Mouse (Mus musculus) adrenal gland, adult 8-10 months (tissue): ENCODE results near the gene Mylpf. TPM values are rescaled to one million over a fixed set of nuclear protein-coding genes. Genes with fewer than 3 reads are reported as not detected.
"Not testable (repeated sequence)": the region's sequence is repeated elsewhere in the genome, so short reads cannot be mapped to it uniquely, and the experiment has no call there.

ENCODE experiments used
- DNase-seq: peaks from one replicate; pipeline ENCODE4 v3.0.0; 2022
- total RNA-seq, 4 experiments: library from RNA; stranded (reverse); gene quantifications; 2 replicates each; pipeline ENCODE4 v1.2.4; 2022

Mylpf gene
- 1 to 10 TPM; 2.8 to 6.2 (median 3.7) TPM for total RNA-seq

DNA sequence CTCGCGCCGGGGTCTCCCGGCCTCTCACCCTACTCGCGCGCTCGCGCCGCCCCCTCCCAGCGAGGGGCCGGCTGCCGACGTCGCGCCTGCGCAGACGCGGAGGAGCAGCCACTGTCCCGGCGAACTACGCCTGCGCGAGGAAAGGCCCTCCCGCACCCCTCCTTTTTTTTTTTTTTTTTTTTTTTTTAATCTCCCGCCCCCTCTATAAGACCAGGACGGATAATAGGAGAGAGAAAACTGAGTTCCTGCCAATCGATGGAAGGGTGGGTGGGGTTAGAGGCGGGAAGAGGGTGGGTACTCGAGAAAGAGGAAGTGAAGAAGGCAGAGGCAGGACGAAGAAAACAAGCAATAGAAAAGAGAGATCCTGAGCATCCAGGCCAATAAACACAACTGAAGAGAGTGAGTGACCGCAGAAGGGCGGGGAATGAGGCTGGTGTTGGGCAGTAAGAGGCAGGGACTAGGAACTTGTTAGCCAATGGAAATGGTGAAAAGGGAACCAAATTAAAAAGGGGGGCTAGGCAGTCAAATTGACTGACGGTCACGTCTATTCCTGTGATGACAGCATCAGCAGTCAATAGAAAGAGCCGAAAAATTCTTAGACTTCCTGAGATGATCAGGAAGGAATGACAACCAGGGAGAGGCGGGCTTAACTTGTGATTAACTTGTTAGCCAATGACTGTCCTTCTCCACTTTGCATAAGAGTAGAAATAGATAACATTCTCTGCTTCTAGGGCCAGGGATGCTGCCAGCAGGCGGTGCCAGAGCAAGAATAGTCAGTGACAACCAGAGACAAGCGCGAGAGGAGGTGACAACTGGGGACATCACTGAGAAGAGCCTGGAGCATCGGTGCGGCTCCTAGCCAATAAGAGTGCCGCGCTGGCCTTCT is at the start of gene Mylpf:
Gene Mylpf, plus strand, starts transcription at position 338 of the 886 bp plus-strand sequence.
- DNase-seq, result peak; percentile 96

DNA sequence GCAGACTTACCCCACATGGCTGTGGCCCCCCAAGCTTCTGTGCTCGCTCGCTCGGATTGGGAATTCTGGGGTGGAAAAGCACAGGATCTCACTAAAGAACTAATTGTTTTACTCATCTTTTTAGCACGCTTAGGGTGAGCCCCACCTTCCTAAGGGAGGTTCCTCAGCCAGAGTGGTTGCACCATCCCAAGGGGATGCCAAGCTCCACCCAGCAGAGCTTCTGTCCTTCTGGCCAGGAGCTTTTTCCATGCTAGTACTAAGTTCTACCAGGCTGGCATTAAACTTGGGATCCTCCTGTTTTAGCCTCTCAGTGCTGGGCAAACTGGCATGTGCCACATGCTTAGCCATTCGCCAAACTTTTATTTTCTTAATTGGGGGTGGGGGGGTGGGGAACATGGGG is 46.1 kb upstream of the Mylpf start:
- DNase-seq, result no peak

DNA sequence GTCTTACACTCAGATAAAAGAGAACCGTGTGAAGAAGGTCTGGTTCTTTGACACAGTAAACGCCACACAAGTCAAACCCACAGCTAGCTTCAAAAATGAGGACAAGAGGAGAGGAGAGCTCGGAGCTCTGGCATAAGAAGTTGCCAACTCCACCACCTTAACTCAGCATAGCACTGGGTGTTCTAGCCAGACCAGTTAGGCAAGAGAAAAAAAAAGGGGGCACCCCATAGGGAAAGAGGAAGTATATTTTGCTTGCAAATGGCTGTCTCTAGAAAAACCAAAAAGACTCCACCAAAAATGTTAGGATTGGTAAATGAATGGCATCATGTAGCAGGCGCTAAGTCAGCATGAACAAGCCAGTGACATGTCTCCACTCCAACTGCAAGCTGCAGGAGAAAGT is 44.7 kb upstream of the Mylpf start:
- no peak for DNase-seq

DNA sequence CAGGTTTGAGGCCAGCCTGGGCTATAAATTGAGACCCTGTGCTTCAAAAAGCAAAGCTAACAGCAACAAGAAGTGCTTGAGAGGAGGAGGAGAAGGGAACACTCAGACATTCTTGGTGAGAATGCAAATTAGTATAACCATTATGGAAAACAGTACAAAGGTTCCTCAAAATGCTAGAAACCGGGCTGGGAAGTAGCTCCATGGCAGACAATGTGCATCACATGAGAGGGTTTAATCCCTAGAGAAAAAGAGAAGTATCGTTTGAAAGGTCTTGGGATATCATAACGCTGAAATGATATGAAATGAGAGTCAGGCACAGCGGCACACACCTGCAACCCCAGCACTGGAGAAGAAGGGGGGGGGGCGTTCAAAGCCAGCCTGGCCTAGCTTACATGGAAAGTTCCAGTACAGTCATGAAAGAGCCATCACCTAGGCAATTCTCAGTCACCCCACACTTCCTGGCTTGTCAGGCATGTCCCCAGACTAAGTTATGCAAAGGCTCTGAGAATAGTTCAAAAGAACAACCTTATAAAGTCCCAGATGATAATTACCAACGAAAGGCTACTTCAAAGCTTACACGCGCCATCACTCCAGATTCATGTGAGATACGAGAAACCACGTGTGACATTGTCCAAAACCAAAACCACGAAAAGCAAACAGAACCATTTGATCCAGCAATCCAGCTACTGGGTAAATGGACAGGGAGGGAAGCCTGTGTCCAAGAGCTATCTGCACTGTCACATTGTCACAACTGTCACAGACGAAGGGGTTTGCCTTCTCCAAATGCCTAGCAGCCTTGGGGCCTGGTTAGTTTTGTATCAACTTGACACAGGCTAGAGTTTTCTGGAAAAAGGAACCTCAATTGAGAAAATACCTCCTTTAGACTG is 42.8 kb upstream of the Mylpf start:
- no peak for DNase-seq

DNA sequence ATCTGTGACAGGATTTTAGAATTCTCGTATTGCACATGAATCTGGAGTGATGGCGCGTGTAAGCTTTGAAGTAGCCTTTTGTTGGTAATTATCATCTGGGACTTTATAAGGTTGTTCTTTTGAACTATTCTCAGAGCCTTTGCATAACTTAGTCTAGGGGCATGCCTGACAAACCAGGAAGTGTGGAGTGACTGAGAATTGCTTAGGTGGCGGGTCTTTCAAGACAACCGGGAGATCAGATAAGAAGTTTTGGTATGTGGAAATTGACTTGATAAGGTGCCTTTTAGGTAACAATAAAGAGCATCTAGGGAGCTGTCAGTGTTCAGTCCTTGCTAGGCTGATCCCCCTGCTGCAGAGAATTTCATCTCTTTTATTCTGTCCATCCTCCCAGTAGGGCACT is 42.2 kb upstream of the Mylpf start:
- no peak for DNase-seq

DNA sequence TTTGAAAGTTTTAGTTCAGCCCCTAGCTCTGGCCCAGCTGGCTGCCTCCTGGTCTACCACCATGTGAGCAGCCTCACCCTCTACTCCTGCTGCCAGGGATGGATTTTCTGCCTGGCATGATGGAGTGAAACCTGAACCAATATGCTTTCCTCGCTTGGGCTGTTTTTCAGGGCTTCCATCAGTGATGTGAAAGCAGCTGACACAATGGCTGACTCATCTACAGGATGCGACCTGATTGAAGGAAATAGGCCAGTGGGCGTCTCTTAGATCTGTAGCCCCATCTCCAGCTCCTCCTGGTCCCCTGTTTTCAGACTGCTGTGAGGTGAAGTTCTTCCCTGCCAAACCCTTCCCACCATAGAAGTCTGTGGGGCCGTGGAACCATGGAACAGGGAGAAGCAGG is 31.8 kb upstream of the Mylpf start:
- no peak for DNase-seq

DNA sequence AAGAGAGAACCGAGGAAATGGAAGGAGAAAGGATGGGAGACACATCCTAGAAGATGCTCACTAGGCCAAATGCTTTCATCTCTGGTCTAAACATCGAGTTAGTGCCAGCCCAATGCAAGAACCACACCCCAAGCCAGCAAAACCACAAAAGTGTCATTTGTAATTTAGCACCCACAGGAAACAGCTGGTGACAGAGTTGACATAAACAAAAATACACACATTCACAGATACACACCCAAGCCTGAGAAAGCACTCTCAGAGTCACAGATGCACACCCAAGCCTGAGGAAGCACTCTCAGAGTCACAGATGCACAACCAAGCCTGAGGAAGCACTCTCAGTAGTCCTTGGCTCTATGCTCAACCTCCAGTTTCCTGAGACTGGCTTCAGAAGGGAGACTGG is 27.9 kb upstream of the Mylpf start:
- no peak for DNase-seq

DNA sequence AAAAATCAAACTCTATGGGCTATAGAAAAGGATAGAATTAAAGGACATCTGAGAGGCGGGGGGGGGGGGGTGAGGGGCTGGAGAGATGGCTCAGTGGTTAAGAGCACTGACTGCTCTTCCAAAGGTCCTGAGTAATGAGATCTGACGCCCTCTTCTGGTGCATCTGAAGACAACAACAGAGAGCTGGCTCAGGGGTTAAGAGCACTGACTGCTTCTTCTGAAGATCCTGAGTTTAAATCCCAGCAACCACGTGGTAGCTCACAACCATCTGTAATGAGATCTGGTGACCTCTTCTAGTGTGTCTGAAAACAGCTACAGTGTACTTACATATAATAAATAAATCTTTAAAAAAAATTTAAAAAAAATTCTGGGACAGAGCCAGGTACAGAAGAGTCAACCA is 27.0 kb upstream of the Mylpf start:
- DNase-seq, result not testable (repeated sequence)

DNA sequence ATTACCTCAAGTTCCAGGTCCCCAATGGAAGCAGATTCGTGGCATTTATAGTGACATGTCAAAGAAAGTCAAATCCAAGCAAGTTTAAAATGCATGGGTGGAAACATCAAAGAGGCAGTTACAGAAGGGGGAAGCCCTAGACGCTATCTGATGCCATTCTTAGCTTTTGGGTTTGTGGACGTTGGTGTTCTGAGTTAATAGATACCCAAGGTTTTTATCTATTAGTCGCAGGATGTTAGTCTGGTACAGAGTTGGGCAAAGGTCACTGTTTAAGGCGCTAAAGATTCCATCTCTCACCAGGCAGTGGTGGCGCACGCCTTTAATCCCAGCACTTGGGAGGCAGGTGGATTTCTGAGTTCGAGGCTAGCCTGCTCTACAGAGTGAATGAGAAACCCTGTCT is 25.3 kb upstream of the Mylpf start:
- no peak for DNase-seq

DNA sequence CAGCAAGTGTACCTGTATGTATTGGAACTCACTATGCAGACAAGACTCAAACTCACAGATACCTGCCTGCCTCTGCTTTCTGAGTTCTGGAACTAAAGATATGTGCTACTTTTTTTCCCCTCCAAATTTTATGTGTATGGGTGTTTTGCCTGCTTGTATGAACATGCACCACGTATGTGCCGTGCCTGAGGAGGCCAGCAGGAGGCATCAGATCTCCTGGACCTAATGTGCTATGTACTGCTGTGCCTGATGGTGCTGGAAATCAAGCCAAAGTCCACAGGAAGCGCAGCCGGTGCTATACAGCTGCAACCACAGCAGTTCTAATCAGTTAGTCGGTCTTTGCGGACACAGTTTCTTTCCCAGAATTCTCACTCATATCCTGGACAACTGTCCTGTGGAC is 24.9 kb upstream of the Mylpf start:
- no peak for DNase-seq

DNA sequence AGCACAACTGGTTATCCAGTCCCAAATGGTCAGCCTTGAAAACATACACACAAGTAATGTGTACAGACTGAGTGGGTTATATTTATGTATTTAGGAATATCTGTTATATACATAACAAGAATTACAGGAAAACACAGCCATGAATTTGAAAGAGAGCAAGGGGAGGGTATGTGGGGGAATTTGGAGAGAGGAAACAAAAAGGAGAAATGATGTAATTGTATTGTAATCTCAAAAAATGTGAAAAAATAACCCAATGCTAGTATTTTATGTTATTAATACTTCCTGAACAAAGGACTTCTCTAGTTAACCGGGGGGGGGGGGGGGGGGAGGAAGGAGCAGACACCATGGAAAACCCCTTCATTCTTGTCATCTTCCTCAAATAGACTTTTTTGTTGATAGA is 24.0 kb upstream of the Mylpf start:
- DNase-seq, result no peak

DNA sequence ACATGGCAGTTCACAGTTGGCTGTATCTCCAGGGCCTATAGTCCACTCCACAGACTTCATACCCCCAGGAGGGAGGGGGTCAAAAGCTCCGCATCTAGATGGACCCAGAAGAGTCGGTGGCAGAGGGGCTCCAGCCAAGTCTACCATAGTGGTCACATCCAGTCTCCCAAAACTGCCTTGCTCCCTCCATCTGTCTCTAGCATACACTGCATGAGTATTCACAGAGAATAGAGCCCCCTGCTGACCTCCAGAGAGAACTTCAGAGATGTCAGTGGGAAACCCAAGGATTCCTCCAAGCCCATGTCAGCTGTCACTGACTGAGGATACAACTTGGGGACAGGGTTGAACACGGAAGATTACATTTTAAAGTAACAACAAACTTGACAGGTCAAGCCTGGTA is 23.1 kb upstream of the Mylpf start:
- DNase-seq, result no peak

- DNase-seq, result no peak
Measured at GRCm38 (mm10) chr7:127187351-127187750, 21.3 kb upstream of the Mylpf start.

GRCm38 (mm10) chr7:127188305-127189276 is 20.1 kb upstream of the Mylpf start:
- DNase-seq, result no peak

DNA sequence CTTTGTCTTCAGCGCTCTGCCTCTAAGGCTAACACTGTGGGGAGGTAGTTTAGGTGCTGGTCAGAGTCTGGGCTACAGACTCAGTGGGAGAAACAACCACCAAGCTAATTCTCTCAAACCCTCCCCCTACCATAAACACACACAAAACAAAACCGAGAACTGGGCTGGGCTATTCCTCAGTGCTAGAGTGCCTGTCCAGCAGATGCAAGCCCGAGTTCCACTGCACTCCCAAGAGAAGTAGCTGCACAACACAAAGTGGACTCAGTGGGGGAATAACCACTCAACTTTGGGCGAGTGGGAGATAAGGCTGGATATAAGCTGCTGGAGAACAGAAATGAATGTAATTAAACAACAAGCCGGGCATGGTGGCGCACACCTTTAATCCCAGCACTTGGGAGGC is 18.0 kb upstream of the Mylpf start:
- no peak for DNase-seq

DNA sequence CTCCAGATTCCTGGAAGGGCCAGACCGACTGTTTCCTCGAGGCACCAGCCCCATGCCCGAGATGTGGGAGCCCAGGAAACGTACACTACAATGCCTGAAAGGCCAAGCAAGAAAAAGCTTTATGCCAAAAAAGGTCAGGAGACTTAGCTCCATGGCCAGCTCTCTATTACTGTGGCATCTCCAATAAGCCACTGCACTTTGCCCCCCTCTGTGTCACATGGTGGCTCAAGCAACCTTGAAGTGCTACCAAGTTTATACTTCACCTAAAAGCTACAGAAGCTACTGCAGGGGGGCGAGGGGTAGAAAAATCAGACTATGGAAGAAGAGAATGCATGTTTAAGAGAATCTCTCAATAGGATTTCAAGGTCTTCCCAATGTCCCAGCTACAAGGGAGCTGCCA is 15.7 kb upstream of the Mylpf start:
- no peak for DNase-seq

GRCm38 (mm10) chr7:127194011-127194632 is 14.6 kb upstream of the Mylpf start:
- no peak for DNase-seq

DNA sequence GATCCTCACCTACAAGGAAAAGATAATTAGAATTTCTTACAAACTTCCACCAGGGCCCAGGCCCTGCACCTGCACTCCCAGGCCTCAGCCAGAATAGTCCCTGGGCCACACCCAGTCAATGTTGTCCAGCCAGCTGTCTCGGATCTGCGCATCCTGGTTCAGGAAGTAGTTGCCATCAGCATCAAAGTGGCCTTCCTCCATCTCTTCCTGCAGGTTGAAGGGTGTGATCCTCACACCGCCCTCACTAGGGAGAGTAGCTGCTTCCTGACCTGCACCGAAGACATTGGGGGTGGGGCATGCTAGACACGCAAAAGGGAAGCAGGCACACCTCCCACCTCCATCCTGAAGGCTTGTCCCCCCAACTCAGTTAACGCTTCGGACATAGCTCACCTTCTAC is 14.1 kb upstream of the Mylpf start:
- no peak for DNase-seq

GRCm38 (mm10) chr7:127195544-127196295 is 13.0 kb upstream of the Mylpf start, which contains the start of gene Cd2bp2:
Gene Cd2bp2 (minus strand): TSS chr7:127196050.
- DNase-seq, result peak; percentile 96

- no peak for DNase-seq
Measured at GRCm38 (mm10) chr7:127196484-127196883, 12.2 kb upstream of the Mylpf start.

DNA sequence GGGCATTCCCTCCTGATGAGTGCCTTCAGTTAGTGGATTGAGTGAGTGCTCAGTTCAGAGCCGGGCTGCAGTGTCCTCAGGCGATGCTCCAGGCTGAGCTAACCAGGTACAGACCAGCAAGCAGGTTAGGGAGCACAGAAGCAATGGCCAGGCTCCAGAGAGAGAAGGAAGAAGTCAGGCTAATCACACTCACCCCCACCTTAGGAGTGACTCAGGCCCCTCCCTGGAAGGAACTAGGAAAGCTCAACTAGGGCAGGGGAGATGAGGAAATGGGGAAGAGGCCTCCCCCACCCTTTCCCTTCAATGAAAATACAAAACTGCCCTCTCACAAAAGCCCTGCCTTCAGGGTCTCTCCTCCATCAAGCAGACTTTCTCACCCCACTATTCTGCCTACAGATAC is 2.1 kb upstream of the Mylpf start:
- DNase-seq, result no peak
